Mouse (Mus musculus) left cerebral cortex, postnatal 36 days (tissue): Measurements from ENCODE around the gene Camta1. TPM values are rescaled to one million over a fixed set of nuclear protein-coding genes. Genes with fewer than 3 reads are reported as not detected.

Experiments used
- DNase-seq, 2 experiments: peaks; one replicate each; pipeline ENCODE4 v3.0.0; 2021 to 2022; ENCODE audit warnings: low spot score in 2 of 2, mixed read lengths in 1 of 2
- intact Hi-C: fragments of 180-260 bp; cut with DNase I; formaldehyde crosslinking; loops from one replicate; pipeline ENCODE4 v1.15.1; 2025
- total RNA-seq, 2 experiments: library from RNA; stranded (reverse); gene quantifications; 2 replicates each; pipeline ENCODE4 v1.2.3; 2021

Gene Camta1
- total RNA-seq, 2 experiments from 2014 or later = 207 to 216 TPM

GRCm38 (mm10) chr4:151567105-151567504 lies 294.6 kb downstream of the Camta1 start:
- no peak for DNase-seq
- intact Hi-C loops = no loop called here

GRCm38 (mm10) chr4:151555505-151555904 lies 306.2 kb downstream of the Camta1 start:
- intact Hi-C loops = no loop called here
- no peak for DNase-seq

GRCm38 (mm10) chr4:151549523-151549922 lies 312.2 kb downstream of the Camta1 start:
- intact Hi-C loops = no loop called here
- DNase-seq = no peak

- DNase-seq = no peak
- intact Hi-C loops = no loop called here
Observed at GRCm38 (mm10) chr4:151545452-151545851, 316.2 kb downstream of the Camta1 start.

- intact Hi-C loops = no loop called here
Observed at GRCm38 (mm10) chr4:151544191-151544590, 317.5 kb downstream of the Camta1 start.

GRCm38 (mm10) chr4:151540546-151540945 lies 321.1 kb downstream of the Camta1 start:
- DNase-seq = no peak
- intact Hi-C loops = no loop called here

More at GRCm38 (mm10) chr4:151544191-151544590, 317.5 kb downstream of the Camta1 start:
- no peak for DNase-seq

GRCm38 (mm10) chr4:151539881-151540280 lies 321.8 kb downstream of the Camta1 start:
- no peak for DNase-seq
- intact Hi-C loops = no loop called here

- intact Hi-C loops = no loop called here
- no peak for DNase-seq
Observed at GRCm38 (mm10) chr4:151539167-151539525, 322.5 kb downstream of the Camta1 start.

- intact Hi-C loops = no loop called here
- no peak for DNase-seq
Observed at GRCm38 (mm10) chr4:151538446-151539166, 323.1 kb downstream of the Camta1 start.

GRCm38 (mm10) chr4:151535916-151536450 lies 325.7 kb downstream of the Camta1 start:
- intact Hi-C loops = no loop called here
- no peak for DNase-seq

GRCm38 (mm10) chr4:151533451-151533850 lies 328.2 kb downstream of the Camta1 start:
- no peak for DNase-seq
- intact Hi-C loops = no loop called here

GRCm38 (mm10) chr4:151528436-151528835 lies 333.2 kb downstream of the Camta1 start:
- no peak for DNase-seq
- intact Hi-C loops = no loop called here

- no peak for DNase-seq
- intact Hi-C loops = no loop called here
Observed at GRCm38 (mm10) chr4:151527763-151528162, 333.9 kb downstream of the Camta1 start.

- DNase-seq = no peak
- intact Hi-C loops = no loop called here
Observed at GRCm38 (mm10) chr4:151520103-151520502, 341.6 kb downstream of the Camta1 start.

GRCm38 (mm10) chr4:151519011-151519410 lies 342.7 kb downstream of the Camta1 start:
- no peak for DNase-seq
- intact Hi-C loops = no loop called here

GRCm38 (mm10) chr4:151516998-151517799 lies 344.5 kb downstream of the Camta1 start:
- DNase-seq = no peak
- intact Hi-C loops = no loop called here

- DNase-seq = no peak
- intact Hi-C loops = no loop called here
Observed at GRCm38 (mm10) chr4:151515316-151515715, 346.4 kb downstream of the Camta1 start.

- no peak for DNase-seq
- intact Hi-C loops = no loop called here
Observed at GRCm38 (mm10) chr4:151511092-151511491, 350.6 kb downstream of the Camta1 start.

GRCm38 (mm10) chr4:151510417-151510816 lies 351.3 kb downstream of the Camta1 start:
- intact Hi-C loops = no loop called here
- no peak for DNase-seq

GRCm38 (mm10) chr4:151506701-151507100 lies 355.0 kb downstream of the Camta1 start:
- intact Hi-C loops = no loop called here

More at GRCm38 (mm10) chr4:151506701-151507100, 355.0 kb downstream of the Camta1 start:
- DNase-seq = no peak
